Mouse (Mus musculus) myocyte (in vitro differentiated cells): ENCODE results near the gene Olfr691. TPM values are rescaled to one million over a fixed set of nuclear protein-coding genes. Genes with fewer than 3 reads are reported as not detected.
"Not testable (repeated sequence)": the region's sequence is repeated elsewhere in the genome, so short reads cannot be mapped to it uniquely, and the experiment has no call there.

Experiments
- H3K27me3 ChIP-seq: one replicate; pipeline ENCODE4 v1.6.1; 2011; ENCODE audit not compliant: control insufficient read depth, insufficient read depth, insufficient read length
- H3K36me3 ChIP-seq: one replicate; pipeline ENCODE4 v1.6.1; 2011; ENCODE audit not compliant: control insufficient read depth, insufficient read depth
- H3K4me2 ChIP-seq: one replicate; pipeline ENCODE4 v1.6.1; 2011; ENCODE audit warnings: low read depth, control low read depth
- H3K4me3 ChIP-seq: one replicate; pipeline ENCODE4 v1.5.1; 2011; ENCODE audit warnings: mild to moderate bottlenecking, control low read depth, moderate library complexity
- H3K79me2 ChIP-seq: one replicate; pipeline ENCODE4 v1.6.1; 2011; ENCODE audit not compliant: control insufficient read depth, insufficient read depth
- H3ac ChIP-seq: one replicate; pipeline ENCODE4 v1.6.1; 2011; ENCODE audit not compliant: control insufficient read depth, insufficient read length
- CEBPB ChIP-seq: IDR thresholded peaks from 2 replicates; pipeline ENCODE4 v1.6.1; 2011; ENCODE audit warnings: mild to moderate bottlenecking, moderate library complexity; ENCODE audit not compliant: poor library complexity, insufficient read depth, severe bottlenecking
- E2F4 ChIP-seq: IDR thresholded peaks from one replicate; pipeline ENCODE4 v1.6.1; 2011; ENCODE audit warnings: mild to moderate bottlenecking, control low read depth, moderate library complexity; ENCODE audit not compliant: insufficient read depth
- MAX ChIP-seq: IDR thresholded peaks from one replicate; pipeline ENCODE4 v1.6.1; 2011; ENCODE audit warnings: low read depth, mild to moderate bottlenecking, control low read depth
- MYOD1 ChIP-seq, 3 experiments: IDR thresholded peaks; one replicate each; pipeline ENCODE4 v1.6.1; 2011; ENCODE audit warnings: control low read depth in 2 of 3, low read depth in 2 of 3, mild to moderate bottlenecking in 2 of 3, moderate library complexity in 1 of 3; ENCODE audit not compliant: insufficient read length in 2 of 3, control insufficient read depth in 1 of 3
- MYOG ChIP-seq, 3 experiments: IDR thresholded peaks; one replicate each; pipeline ENCODE4 v1.6.1; 2011; ENCODE audit warnings: control low read depth in 2 of 3, low read depth in 2 of 3, mild to moderate bottlenecking in 2 of 3; ENCODE audit not compliant: insufficient read length in 2 of 3, control insufficient read depth in 1 of 3, insufficient read depth in 1 of 3
- POLR2A ChIP-seq: IDR thresholded peaks from one replicate; pipeline ENCODE4 v1.6.1; 2011; ENCODE audit warnings: low read depth, mild to moderate bottlenecking, control low read depth, moderate library complexity; ENCODE audit not compliant: insufficient read length
- POLR2AphosphoS2 ChIP-seq: IDR thresholded peaks from one replicate; pipeline ENCODE4 v1.6.1; 2011; ENCODE audit warnings: low read depth, control low read depth; ENCODE audit not compliant: insufficient read length
- REST ChIP-seq: IDR thresholded peaks from one replicate; pipeline ENCODE4 v1.6.1; 2011; ENCODE audit warnings: mild to moderate bottlenecking, control low read depth, moderate library complexity; ENCODE audit not compliant: insufficient read depth, insufficient read length
- SRF ChIP-seq: IDR thresholded peaks from one replicate; pipeline ENCODE4 v1.6.1; 2011; ENCODE audit warnings: low read depth; ENCODE audit not compliant: control insufficient read depth, insufficient read length
- TCF12 ChIP-seq: IDR thresholded peaks from one replicate; pipeline ENCODE4 v1.6.1; 2011; ENCODE audit warnings: mild to moderate bottlenecking, control low read depth; ENCODE audit not compliant: poor library complexity, insufficient read depth, severe bottlenecking
- TCF3 ChIP-seq: IDR thresholded peaks from one replicate; pipeline ENCODE4 v1.6.1; 2011; ENCODE audit warnings: low read depth, control low read depth; ENCODE audit not compliant: insufficient read length
- USF1 ChIP-seq: IDR thresholded peaks from one replicate; pipeline ENCODE4 v1.6.1; 2011; ENCODE audit warnings: low read depth, mild to moderate bottlenecking, control low read depth, moderate library complexity
- polyA plus RNA-seq: library from polyadenylated mRNA; unstranded; fragments of >200 nt; fragmentation: generic; extraction: Trizol; gene quantifications from one replicate; pipeline ENCODE4 v1.2.1, GENCODE M21; 2012; ENCODE audit warnings: missing spikeins

The Olfr691 gene
- polyA plus RNA-seq, 1 experiment = not detected

GRCm38 (mm10) chr7:105367268-105367667, 25.2 kb upstream of the Olfr691 start:
- H3K4me2 ChIP-seq = no peak overlapping the region
- no peak overlapping the region for H3K4me3 ChIP-seq
- H3K79me2 ChIP-seq = no peaks in the 10 kb centered on the region
- no peaks in the 10 kb centered on the region for H3K36me3 ChIP-seq
- TF ChIP-seq TCF3 (no peak), MAX (no peak), E2F4 (no peak), SRF (no peak), CEBPB (no peak), TCF12 (no peak), POLR2A (no peak), MYOG (IDR thresholded peaks at IDR 0.05; ENCODE audit: control insufficient read depth in 1 of 3, insufficient read depth in 1 of 3, insufficient read length in 2 of 3, low read depth in 2 of 3) (no peak), REST (no peak), MYOD1 (IDR thresholded peaks at IDR 0.05; ENCODE audit: control insufficient read depth in 1 of 3, insufficient read length in 2 of 3, low read depth in 2 of 3) (no peak), POLR2AphosphoS2 (no peak), USF1 (no peak)
- no peaks in the 10 kb centered on the region for H3K27me3 ChIP-seq
- no peak overlapping the region for H3ac ChIP-seq

GRCm38 (mm10) chr7:105361713-105362112, 19.6 kb upstream of the Olfr691 start:
- Histone ChIP-seq H3K36me3 (no peaks in the 10 kb centered on the region), H3K4me3 (no peak overlapping the region), H3ac (no peak overlapping the region), H3K79me2 (no peaks in the 10 kb centered on the region), H3K4me2 (no peak overlapping the region), H3K27me3 (no peaks in the 10 kb centered on the region)
- TF ChIP-seq MYOD1 (IDR thresholded peaks at IDR 0.05; ENCODE audit: control insufficient read depth in 1 of 3, insufficient read length in 2 of 3, low read depth in 2 of 3) (no peak), REST (no peak), TCF12 (no peak), POLR2A (no peak), SRF (no peak), TCF3 (no peak), E2F4 (no peak), POLR2AphosphoS2 (no peak), CEBPB (no peak), MYOG (IDR thresholded peaks at IDR 0.05; ENCODE audit: control insufficient read depth in 1 of 3, insufficient read depth in 1 of 3, insufficient read length in 2 of 3, low read depth in 2 of 3) (no peak), MAX (no peak), USF1 (no peak)

GRCm38 (mm10) chr7:105356487-105356886, 14.4 kb upstream of the Olfr691 start:
- H3ac ChIP-seq, H3K4me2 ChIP-seq, H3K79me2 ChIP-seq, H3K4me3 ChIP-seq, H3K36me3 ChIP-seq, H3K27me3 ChIP-seq: not testable (repeated sequence)

GRCm38 (mm10) chr7:105356064-105356463, 14.0 kb upstream of the Olfr691 start:
- H3K4me3 ChIP-seq, H3K4me2 ChIP-seq, H3K27me3 ChIP-seq, H3K36me3 ChIP-seq, H3ac ChIP-seq, H3K79me2 ChIP-seq: not testable (repeated sequence)

- no peak for TF ChIP-seq MYOG (IDR thresholded peaks at IDR 0.05; ENCODE audit: control insufficient read depth in 1 of 3, insufficient read depth in 1 of 3, insufficient read length in 2 of 3, low read depth in 2 of 3)
- Histone ChIP-seq H3K4me2 (no peak overlapping the region), H3K27me3 (no peaks in the 10 kb centered on the region), H3K79me2 (no peaks in the 10 kb centered on the region), H3K4me3 (no peak overlapping the region), H3K36me3 (no peaks in the 10 kb centered on the region), H3ac (no peak overlapping the region)
These were observed 682 bp upstream of the Olfr691 start for GRCm38 (mm10) chr7:105342752-105343151.

- Histone ChIP-seq H3K4me3 (no peak within 1 kb of the TSS), H3K4me2 (no peak within 1 kb of the TSS), H3ac (no peak within 1 kb of the TSS), H3K79me2 (no peaks in the 10 kb centered on the region), H3K27me3 (no peaks in the 10 kb centered on the region), H3K36me3 (no peaks in the 10 kb centered on the region)
- no peak for TF ChIP-seq CEBPB
- no peak for TF ChIP-seq REST
- no peak for TF ChIP-seq TCF12
- no peak for TF ChIP-seq MAX
- no peak for TF ChIP-seq MYOD1 (IDR thresholded peaks at IDR 0.05; ENCODE audit: control insufficient read depth in 1 of 3, insufficient read length in 2 of 3, low read depth in 2 of 3)
- no peak for TF ChIP-seq TCF3
- no peak for TF ChIP-seq MYOG (IDR thresholded peaks at IDR 0.05; ENCODE audit: control insufficient read depth in 1 of 3, insufficient read depth in 1 of 3, insufficient read length in 2 of 3, low read depth in 2 of 3)
These were observed 8.1 kb downstream of the Olfr691 start, which contains the start of gene Olfr690 for GRCm38 (mm10) chr7:105334004-105334403. Gene Olfr690, minus strand, starts transcription at chr7:105334104.
